Mouse (Mus musculus): ENCODE data around the gene Syne1.
A peak's percentile ranks its signal among the peaks of the same experiment; 100 is the strongest.

The Syne1 gene

DNA sequence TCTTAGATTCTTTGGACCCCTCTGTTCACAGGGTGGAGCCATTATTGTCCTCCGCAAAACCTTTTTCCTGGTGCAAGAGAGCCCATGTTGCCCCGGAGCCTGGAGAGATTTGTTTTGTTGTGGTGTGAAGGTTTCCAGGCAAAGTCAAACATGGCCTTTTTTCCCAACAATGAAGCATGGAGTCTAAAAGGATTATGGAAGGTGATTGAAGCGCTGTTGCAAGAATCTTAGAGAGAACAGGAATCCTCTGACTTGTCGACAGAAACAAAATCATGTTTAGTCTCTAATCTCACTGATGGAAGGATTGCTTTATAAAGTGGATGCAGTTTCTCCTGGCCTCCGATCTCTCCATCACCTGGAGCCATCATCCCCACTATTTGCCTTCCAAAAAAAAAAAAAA, at the start of gene Syne1:
Gene Syne1 (minus strand): TSS at position 101 of the 400 bp plus-strand sequence.
- no peak for DNase-seq (ENCODE audit: low spot score)

DNA sequence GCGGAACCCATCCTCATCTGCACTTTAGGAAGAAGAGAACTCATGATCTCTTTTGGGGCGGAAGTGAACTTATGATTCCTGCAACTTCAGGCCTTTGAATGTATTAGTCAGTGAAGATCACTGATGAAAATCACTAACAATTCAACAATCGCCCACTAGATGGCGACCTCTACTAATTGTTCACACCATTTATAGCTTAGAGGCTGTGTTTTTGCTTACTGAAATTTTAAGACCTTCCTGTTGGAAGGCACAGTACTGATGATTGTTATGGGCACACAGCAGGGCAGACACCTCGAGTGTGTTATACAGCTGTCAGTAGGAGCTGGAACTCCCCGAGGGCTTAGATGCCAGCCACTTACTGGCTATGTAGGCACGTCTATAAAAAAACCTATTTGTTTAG, 48.8 kb upstream of the Syne1 start:
- peak; percentile 71 for DNase-seq (ENCODE audit: low spot score)

DNA sequence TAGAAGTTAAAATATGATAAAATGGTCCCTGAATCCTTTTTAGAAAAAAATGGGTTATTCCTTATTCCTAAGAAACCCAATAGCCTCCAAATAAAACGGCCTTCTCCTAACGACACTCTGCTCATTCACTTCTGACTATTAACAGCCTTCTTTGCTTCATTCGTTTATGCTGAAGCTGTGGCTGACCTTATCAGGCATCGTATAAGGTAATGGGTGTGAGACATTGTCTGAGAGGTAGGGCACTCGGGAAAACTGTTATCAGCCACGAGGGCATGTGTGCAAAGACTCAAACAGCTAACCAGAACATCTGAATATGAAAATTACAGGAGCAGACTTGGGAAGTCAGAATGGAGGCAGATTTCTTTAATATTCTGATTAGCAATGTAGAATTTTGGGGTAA, 45.3 kb upstream of the Syne1 start:
- DNase-seq (ENCODE audit: low spot score), result no peak

DNA sequence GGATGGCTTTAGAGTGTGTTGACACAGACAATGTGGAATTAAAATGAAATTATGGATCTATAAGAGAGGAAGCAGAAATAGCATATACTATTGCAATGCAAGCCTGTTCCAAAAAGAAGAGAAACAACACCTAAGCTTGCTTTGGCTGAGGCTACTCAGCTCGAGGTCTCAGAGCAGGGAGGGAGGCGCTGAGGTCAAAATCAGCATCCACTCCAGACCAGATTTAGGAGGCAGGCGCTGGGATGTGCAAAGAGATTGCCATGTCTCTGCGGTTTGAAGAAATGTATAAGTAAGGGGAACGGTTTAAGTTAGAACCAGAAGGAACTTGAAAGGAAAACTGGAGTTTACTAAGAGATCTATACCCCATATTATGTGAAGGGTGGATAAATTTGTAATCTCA, 43.2 kb upstream of the Syne1 start:
- no peak for DNase-seq (ENCODE audit: low spot score)

DNA sequence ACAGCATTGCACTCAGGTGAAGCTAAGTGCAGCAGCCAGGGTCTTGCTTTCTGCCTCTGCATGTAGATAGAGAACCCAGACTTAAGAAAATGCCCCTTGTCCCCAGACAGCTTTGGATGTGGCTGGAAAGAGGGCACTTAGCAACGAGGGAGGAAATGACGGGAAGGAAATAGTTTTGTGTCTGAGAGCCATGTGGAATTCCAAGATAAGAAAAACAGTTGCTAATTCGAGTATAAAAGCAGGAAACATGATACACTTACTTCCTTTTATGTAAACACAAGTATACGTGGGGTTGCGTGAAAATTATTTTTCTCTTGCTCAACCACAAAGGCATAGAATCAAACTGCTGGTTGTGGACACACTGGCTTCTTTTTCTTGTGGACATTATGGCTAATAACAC, 42.2 kb upstream of the Syne1 start, which contains the start of gene Myct1:
Gene Myct1 (plus strand): TSS at position 312 of the 400 bp plus-strand sequence.
- peak; percentile 18 for DNase-seq (ENCODE audit: low spot score)

DNA sequence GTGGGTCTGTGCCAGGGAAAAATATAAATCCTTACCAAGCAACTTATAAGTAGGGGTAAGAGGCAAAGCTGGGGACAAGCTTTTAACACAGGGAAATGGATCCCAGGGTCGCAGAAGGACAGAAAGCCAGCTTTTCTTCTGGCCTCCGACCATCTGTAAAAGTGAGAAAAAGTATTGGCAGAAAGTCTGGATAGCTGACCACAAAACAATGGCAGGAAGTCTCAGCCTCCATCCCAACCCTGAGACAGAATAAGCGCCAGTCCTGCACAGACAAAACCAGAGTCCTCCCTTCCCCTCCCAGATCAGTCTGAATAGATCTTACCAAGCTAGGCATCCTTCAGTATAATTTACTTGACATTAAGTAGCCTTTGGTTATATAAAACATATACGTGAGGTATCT, 40.7 kb upstream of the Syne1 start:
- DNase-seq (ENCODE audit: low spot score), result no peak

DNA sequence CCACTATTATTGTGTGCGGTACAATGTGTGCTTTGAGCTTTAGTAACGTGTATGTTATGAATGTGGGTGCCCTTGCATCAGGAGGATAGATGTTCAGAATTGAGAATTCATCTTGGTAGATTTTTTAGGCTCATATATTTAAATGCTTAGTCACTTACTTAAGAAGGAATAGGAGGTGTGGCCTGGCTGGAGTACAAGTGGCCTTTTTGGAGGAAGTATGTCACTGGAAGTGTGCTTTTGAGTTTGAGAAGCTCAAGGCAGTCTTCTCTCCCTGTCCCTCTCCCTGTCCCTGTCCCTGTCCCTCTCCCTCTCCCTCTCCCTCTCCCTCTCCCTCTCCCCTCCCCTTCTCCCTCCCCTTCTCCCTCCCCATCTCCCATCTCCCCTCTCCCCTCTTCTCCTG, 39.8 kb upstream of the Syne1 start:
- no peak for DNase-seq (ENCODE audit: low spot score)

DNA sequence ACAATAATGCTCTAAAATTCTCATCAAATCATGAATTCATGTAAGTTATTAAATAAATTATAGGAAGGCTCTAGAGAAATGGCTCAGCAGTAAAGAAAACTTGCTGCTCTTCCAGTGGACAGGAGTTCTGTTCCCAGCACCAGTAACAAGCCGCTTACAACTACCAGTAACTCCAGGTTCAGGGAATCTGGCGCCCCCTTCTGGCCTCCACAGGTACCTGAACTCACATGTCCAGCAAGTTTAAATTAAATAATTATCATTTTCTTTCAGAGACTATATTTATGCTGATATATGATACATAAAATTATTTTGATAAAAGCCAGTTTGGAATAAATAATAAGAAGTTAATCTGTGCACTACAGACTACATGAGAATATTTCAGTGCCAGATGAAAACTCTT, 22.0 kb upstream of the Syne1 start:
- DNase-seq (ENCODE audit: low spot score), result no peak

DNA sequence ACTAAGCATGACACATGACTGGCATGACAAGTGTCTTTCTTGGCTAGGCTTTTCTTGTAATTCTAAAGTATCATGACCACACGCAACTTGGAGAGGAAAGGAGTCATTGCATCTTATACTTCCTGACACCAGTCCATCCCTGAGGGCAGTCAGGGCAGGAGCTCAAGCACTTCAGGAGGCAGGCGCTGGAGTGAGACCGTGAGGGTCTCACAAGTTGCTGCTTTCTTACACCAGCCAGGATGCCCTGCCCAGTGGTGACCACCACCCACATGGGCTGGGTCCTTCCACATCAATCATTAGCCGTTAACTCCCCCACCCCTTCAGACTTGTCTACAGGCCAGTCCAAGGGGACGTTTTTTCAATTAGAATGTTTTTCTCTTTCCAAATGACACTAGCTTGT, 20.1 kb upstream of the Syne1 start:
- no peak for DNase-seq (ENCODE audit: low spot score)

DNA sequence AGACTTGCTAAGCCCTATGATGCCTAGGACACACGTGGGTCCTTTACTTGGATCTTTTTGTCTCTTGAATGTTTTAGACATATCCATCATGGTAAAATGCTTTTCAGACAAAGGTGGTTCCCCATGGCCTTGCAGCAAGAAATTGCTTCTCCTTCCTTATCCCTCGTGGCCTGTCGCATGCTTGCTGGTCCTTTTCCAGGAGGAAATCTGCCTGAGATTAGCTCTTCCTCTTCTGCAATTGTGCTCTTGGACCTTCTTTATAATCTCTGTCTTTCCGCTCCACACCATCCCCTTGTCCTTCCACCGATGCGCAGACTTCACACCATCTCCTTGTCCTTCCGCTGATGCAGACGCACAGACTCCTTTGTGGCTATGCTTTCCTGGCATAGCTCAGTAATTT, 18.8 kb upstream of the Syne1 start:
- no peak for DNase-seq (ENCODE audit: low spot score)

DNA sequence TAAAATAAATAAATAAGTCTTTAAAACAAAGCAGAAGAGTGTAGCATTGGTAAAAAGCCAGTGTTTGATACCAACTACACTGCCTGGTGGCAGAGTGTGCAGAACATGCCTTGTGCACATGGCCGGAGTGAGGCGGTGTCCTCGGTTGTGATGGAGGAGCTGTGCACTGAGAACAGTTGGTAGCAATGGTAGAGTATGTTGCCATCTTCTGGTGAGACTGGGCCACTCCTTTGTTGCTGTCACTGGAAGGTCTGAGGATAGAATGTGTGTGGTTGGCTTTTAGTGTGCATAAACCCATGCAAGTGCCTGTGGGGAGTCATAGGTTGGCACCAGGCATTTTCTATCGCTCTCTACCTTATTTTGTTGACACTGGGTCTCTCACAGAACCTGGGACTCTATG, 17.7 kb upstream of the Syne1 start:
- no peak for DNase-seq (ENCODE audit: low spot score)

DNA sequence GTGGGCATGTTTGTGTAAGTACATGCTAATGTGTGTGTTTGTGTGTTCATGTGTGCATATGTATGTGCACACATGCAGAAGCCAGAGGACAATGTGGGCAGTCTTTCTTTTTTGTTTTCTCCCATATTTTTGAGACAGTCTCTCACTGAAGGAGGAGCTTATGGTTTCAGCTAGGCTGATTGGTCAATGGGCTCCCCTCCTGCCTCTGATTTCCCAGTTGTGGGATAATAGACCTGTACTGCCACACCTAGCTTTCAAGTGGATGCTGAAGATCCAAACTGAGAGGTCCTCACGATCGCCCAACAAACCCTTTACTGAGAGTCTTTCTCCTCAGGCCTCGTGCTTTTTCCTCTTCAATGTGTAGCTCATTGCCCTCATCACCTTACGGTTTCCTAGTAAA, 10.4 kb upstream of the Syne1 start:
- no peak for DNase-seq (ENCODE audit: low spot score)

DNA sequence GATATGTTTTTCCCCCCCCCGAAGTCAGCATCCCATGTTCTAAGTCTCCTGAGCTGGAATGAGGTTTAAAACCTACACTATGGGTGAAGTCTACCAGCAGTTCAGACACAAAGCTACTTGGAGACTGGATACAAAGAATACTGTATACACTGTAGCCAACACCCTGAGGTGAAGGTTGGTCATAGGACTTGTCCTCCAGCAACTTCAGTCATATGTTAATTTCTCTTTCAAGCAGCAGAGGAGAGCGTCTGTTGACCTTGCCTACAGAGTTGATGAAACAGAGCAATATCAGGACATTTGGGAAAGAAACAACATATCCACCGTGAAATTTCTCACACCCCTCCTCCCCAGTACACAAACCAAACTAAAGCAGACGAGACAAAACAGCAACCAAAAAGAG, 9.2 kb upstream of the Syne1 start:
- no peak for DNase-seq (ENCODE audit: low spot score)

DNA sequence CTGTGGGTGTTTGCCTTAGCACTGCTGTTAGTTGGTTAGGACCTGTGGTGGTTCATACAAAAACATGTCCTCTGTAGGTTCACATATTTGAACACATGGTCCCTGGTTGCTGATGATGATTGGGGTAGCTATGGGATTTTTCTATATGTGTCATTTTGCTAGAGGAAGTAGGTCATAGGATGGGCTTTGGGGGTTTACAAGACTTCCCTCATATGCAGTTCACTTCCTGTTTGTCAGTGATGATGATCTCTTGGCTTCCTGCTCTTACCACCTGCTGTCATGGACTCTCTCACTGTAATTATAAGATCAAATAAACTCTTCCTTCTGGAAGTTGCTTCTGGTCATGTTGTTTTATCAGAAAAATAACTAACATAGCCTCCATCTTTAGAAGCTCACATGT, 7.5 kb upstream of the Syne1 start:
- DNase-seq (ENCODE audit: low spot score), result no peak

DNA sequence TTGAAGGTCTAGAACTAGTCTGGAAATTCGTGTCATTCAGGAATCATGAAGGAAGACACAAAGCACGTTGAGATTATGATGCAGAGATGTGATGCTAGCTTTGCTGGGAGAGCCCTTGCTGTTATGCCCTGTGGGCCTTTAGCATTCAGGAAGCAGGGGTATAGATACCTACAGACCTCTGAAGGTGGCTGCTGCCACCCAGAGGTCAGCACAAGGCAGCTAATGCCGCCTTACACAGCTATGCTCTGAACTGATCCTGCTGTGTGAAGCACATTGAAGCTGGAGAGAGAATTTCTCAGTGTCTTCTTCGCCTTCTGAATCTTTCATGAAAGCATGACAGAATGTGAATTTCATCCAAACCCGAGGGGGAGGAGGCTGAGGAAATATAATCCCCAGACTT, 3.7 kb upstream of the Syne1 start:
- peak; percentile 32 for DNase-seq (ENCODE audit: low spot score)

DNA sequence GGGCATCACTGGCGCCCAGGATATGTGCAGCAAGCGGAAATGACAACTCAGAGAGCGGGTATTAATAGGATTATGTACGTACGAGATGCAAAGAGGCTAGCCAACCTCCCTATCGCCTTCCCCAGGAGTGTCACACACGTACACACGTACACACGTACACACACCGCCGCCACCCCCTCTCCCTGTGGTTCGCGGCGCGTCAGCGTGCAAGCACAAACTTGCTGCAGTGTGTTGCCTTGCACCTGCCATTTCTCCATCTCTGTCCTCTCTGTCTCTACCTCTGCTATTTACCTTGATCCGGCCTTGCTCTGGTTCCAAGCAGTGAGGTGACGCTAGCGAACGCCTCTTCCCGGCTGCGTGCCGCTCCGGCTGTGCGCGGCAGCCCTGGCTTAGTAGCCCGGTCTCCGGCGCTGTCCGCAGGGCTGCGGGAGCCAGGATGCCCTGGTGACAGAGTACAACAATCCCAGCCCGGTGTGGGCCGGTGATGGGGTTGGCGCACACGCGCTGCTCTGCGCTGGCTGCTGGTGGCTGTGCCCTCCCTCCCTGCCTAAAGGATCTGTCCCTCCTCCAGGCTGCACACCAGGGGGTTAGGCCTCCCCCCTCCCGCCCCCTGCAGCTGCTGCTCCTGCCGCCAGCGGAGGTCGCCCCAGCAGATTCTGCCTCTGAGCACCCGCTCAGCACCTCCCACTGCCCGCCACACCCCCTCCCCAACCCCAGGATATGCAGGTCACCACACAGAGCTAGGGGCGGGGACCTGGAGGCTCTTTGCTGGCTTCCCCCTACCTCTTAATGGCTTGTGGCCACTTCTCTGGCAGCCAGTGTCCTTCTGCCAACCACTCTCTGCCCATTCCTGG, 887 bp downstream of the Syne1 start:
- peak; percentile 60 for DNase-seq (ENCODE audit: low spot score)

DNA sequence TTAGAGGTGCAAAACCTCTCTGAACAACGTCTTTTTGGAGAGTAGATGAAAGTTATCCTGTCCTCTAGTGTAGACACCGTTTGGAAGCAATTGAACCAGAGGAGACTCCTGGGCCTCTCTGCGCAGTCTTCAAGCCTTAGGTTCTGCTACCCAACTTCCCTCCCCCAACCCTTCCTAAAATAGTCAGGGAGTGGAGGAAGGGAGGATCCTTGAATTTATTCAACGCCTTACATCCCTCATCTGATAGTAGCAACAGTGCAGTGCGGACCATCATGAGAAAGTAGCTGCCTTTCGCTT, 1.5 kb downstream of the Syne1 start:
- DNase-seq (ENCODE audit: low spot score), result no peak

DNA sequence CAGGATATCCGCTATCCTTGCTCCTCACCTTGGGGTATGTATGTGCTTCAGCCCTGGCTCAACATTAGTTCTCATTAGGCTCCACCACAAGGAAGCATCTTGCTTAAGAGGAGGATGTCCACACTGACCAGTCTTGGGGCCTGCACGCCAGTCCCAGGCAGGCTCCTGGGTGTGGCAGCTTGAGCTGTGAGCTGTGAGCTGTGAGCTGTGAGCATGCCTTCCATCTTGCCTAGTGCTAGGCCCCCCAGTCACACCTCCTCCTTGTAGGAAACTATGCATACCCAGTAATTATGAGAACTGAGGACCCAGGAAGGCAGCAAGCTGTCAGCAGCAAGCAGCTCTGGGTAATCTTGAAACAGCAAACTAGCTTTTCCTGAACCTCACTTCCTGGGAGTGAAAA, 2.6 kb downstream of the Syne1 start:
- no peak for DNase-seq (ENCODE audit: low spot score)

DNA sequence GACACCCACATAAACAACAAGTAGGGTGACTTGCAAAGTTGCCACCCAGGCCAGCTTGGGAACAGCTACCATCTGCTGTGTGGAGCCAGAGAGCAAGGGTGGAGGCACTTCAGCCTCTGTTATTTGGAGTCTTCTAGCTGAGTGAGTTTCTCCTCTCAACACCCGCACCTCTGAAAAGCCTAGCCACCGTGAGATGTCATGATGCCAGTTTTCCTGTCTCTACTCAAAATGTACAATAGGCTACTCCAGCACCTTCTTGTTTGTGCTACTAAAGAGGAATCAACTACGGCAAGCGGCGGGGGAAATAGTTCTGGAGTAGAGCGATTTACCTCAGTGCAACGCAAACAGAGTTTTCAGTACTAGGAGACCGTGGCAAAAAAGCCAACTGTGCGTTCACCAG, 3.5 kb downstream of the Syne1 start:
- DNase-seq (ENCODE audit: low spot score), result no peak

DNA sequence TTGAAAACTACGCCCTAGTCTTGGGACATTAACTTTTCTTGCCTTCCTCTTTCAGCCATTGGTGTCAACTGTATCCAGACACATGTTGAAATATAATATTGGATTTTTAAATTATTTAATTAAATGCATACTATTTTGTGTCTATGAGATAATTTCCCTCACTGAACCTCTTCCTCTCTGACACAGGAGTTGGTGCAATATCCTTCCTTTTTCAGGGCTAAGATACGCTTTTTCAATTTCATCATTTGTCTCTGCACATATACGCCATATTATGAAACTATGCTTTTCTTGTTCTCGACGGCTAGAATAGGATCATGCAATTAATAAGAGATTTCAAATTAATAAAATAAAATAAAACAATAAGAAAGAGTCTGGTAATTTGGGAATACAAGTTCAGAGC, 4.9 kb downstream of the Syne1 start:
- no peak for DNase-seq (ENCODE audit: low spot score)

DNA sequence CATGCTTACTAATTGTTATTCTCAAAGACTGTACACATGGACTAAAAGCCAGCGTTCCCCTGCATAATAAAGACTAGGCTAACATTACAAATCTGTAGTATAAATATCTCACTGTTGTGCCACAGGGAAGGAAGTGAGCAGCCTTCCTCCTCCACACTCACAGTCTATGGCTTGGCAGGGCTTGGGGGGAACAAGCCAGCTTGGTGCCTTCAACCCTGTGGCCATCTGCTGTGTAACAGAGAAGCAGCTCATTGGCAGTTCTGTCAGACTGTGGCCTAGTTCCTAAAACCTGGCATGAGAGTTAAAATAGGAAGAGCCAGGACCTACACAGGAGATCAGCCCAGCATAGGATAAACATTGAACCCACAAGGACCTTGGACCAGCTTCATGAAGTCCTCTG, 23.0 kb downstream of the Syne1 start:
- no peak for DNase-seq (ENCODE audit: low spot score)

DNA sequence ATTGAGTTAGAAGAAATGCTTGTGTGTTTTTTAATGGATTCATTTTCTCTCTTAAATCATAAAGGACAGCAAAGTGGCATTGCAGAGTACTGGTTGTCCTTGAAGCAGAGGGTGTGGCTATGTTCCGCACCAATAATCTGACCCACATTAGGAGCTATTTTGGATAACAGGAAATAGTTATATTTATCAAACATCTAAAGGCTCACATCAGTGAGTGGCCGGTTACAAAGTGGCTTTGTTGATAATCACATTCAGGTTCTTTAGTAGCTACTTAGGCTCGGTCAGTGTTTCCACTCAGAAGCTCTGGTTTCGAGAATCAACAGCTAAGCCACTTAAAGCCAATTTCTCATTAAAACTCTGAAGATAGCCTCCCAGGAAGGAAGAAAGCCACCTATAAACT, 23.6 kb downstream of the Syne1 start:
- DNase-seq (ENCODE audit: low spot score), result no peak

DNA sequence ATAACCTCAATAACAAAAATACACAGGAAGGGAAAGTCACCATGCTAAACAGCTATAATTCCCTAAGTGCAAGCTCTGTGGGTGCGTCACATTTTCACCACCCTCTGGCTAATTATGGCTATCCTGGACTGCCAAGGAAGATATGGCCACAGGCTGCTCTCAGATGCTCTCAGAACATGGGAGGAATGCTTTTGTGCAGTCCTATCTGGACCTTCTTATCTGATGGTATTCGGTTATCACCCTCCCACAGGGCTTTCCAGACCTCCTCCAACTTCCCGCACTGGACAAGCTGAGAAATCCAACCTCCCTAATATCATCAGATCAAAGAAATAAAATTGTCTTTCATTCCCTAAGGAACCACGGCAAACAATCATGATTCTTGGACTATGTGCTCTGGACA, 28.4 kb downstream of the Syne1 start:
- no peak for DNase-seq (ENCODE audit: low spot score)

DNA sequence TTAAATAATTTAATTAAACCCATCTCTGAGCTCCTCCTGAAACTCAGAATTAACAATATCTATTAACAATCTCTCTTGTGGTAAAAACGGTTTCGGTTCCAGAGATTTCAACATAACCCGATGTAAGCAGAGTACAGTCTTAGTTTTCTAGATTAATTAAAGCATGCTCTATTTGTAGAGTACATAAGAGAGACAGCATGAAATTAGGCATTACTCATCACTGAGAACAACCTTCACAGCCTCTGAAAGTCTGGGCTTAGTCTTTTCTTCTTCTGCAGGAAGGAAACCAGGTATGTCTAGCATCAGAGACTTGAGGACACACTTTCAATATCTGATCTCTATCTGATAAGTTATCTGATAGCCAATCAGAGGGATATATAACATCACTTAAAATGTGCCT, 29.0 kb downstream of the Syne1 start:
- DNase-seq (ENCODE audit: low spot score), result no peak

DNA sequence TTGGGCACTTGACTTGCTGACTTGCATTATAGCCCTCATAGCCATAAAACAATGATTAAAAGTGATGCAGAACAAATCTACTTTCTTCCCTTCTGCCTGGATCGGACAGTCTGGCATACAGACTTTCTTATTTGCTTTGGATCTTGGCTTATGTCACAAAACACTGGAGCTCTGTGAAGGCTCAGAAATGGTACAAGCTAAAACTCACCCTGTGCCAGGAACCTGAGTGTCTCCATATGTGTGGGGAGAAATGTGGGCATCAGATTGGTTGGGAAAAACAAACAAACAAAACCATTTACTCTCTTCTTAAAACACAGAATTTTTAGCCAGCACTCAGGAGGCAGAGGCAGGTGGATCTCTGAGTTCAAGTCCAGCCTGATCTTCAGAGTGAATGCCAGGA, 30.6 kb downstream of the Syne1 start:
- no peak for DNase-seq (ENCODE audit: low spot score)

Data from embryo, embryonic 10 days (tissue).